Mouse (Mus musculus): ENCODE data around the gene Gsn. TPM values are rescaled to one million over a fixed set of nuclear protein-coding genes. Genes with fewer than 3 reads are reported as not detected.

Gsn gene
- total RNA-seq, 1 experiment = 165 TPM

DNA sequence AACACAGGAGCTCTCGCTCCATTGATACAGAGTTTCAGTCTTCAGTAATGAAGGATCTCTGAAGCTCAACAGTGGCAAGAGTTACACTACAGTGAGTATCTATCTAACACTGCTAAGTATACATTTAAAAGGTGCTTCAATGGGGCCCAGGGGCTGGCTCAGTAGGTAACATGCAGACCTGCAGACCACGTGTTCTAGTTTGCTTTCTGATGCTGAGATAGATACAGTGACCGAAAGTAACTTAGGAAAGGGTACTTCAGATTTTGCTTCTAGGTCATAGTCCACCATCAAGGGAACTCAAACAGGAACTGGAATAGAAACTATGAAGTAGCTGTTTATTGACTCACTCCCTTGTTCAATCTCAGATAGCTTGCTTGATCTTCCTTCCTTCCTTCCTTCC, 44.5 kb upstream of the Gsn start:
- Histone ChIP-seq H3K27ac (ENCODE audit: insufficient read depth, low read depth, low read length, poor library complexity, severe bottlenecking) (no peak overlapping the region), H3K4me1 (ENCODE audit: control insufficient read depth in 2 of 2, insufficient read depth in 2 of 2, low read length in 2 of 2, poor library complexity in 1 of 2) (no peaks in the 10 kb centered on the region), H3K36me3 (ENCODE audit: control insufficient read depth, insufficient read depth, low read length, poor library complexity, severe bottlenecking) (no peaks in the 10 kb centered on the region), H3K4me3 (ENCODE audit: insufficient read depth in 1 of 2, low read depth in 1 of 2, low read length in 2 of 2, poor library complexity in 1 of 2, severe bottlenecking in 1 of 2) (no peak overlapping the region), H3K9me3 (ENCODE audit: control insufficient read depth, insufficient read depth, low read depth, low read length) (no peaks in the 10 kb centered on the region), H3K9ac (ENCODE audit: insufficient read depth, low read depth, low read length, poor library complexity, severe bottlenecking) (no peak overlapping the region)
- no peak for DNase-seq (ENCODE audit: low read depth, low spot score)
- in situ Hi-C loops (cut with MboI; ENCODE audit: low sequenced_read_pairs in 2 of 2, unreplicated experiment in 2 of 2) = no loop called here
- no peak for TF ChIP-seq MAFK (IDR thresholded peaks at IDR 0.05; ENCODE audit: insufficient read depth, low read depth, low read length)

DNA sequence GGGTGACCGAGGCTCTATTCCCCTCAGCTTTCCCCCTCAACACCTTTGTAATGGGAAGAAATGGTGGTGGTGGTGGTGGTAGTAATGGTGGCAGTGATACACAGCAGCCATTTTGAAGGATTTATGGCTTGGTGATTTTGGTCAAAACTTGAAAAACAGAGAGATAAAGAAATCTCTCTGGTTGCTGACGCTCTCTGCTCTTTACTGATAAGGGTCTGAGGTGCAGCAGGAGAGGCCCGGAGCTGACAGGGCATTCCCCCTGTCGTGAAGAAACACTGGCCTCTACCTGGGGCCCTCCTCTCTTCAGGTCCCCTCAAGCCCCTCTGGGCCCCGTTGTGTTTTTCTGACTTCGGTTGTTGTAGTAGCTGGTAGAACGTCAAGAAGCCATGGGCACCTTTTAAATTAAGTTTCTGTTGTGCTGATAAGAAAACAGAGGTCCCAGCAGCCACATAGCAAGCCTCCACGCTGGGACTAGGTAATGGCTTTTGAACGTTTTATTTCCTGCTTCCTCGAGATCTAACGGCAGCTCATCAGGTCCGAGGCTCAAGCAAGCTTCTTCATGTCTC, 42.8 kb upstream of the Gsn start:
- H3K27ac ChIP-seq (ENCODE audit: insufficient read depth, low read depth, low read length, poor library complexity, severe bottlenecking) = no peak overlapping the region
- no peak for TF ChIP-seq CHD2 (IDR thresholded peaks at IDR 0.05; ENCODE audit: low read depth, low read length)
- no peak for TF ChIP-seq MAFK (IDR thresholded peaks at IDR 0.05; ENCODE audit: insufficient read depth, low read depth, low read length)
- no peak for TF ChIP-seq ZNF384 (IDR thresholded peaks at IDR 0.05; ENCODE audit: low read depth, low read length)
- no peak for TF ChIP-seq HCFC1 (IDR thresholded peaks at IDR 0.05; ENCODE audit: borderline replicate concordance, insufficient read depth, low read length)
- TF ChIP-seq ZC3H11A (IDR thresholded peaks at IDR 0.05; ENCODE audit: borderline replicate concordance, low read depth, low read length) = no peak
- H3K4me3 ChIP-seq (ENCODE audit: insufficient read depth in 1 of 2, low read depth in 1 of 2, low read length in 2 of 2, poor library complexity in 1 of 2, severe bottlenecking in 1 of 2) = no peak overlapping the region
- no peaks in the 10 kb centered on the region for H3K36me3 ChIP-seq (ENCODE audit: control insufficient read depth, insufficient read depth, low read length, poor library complexity, severe bottlenecking)
- in situ Hi-C loops (cut with MboI; ENCODE audit: low sequenced_read_pairs in 2 of 2, unreplicated experiment in 2 of 2) = no loop called here
- H3K4me1 ChIP-seq (ENCODE audit: control insufficient read depth in 2 of 2, insufficient read depth in 2 of 2, low read length in 2 of 2, poor library complexity in 1 of 2) = no peaks in the 10 kb centered on the region
- no peaks in the 10 kb centered on the region for H3K9me3 ChIP-seq (ENCODE audit: control insufficient read depth, insufficient read depth, low read depth, low read length)
- no peak overlapping the region for H3K9ac ChIP-seq (ENCODE audit: insufficient read depth, low read depth, low read length, poor library complexity, severe bottlenecking)
- DNase-seq (ENCODE audit: low read depth, low spot score) = no peak

GRCm38 (mm10) chr2:35214881-35215358, 41.3 kb upstream of the Gsn start:
- DNase-seq (ENCODE audit: low read depth, low spot score) = peak; percentile 56
- Histone ChIP-seq H3K27ac (ENCODE audit: insufficient read depth, low read depth, low read length, poor library complexity, severe bottlenecking) (no peak overlapping the region), H3K4me3 (ENCODE audit: insufficient read depth in 1 of 2, low read depth in 1 of 2, low read length in 2 of 2, poor library complexity in 1 of 2, severe bottlenecking in 1 of 2) (peak overlapping the region in 1 of 2 experiments; percentile 22; a peak in 1 of 4 replicates), H3K9ac (ENCODE audit: insufficient read depth, low read depth, low read length, poor library complexity, severe bottlenecking) (no peak overlapping the region), H3K4me1 (ENCODE audit: control insufficient read depth in 2 of 2, insufficient read depth in 2 of 2, low read length in 2 of 2, poor library complexity in 1 of 2) (0 out of 4 replicates have a peak, but pooled peaks cover 0 to 2% of the 10 kb centered on the region in 2 experiments), H3K36me3 (ENCODE audit: control insufficient read depth, insufficient read depth, low read length, poor library complexity, severe bottlenecking) (no peaks in the 10 kb centered on the region), H3K9me3 (ENCODE audit: control insufficient read depth, insufficient read depth, low read depth, low read length) (no peaks in the 10 kb centered on the region)
- no peak for TF ChIP-seq CHD2 (IDR thresholded peaks at IDR 0.05; ENCODE audit: low read depth, low read length)
- peak; percentile 83; the same call in 1 of the 2 replicates for TF ChIP-seq ZC3H11A (IDR thresholded peaks at IDR 0.05; ENCODE audit: borderline replicate concordance, low read depth, low read length)
- in situ Hi-C loops (cut with MboI; ENCODE audit: low sequenced_read_pairs in 2 of 2, unreplicated experiment in 2 of 2) = no loop called here

DNA sequence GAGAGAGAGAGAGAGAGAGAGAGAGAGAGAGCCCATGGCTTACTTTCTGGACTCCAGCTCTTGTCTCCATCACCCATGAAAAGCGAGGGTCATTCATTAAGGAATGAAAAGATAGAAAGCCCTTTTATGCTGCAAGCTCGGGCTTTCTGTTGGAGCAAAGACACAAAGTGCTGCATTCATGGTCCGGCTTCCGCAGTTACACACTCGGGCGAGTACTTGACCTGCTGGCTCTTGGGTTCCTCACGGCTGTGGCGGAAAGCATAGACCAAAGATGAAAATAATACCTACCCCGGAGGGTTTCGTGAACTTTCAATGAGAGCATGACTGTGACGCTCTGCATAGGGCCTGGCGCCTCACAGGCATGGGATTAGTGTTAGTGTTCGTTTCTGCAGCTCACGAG, 40.8 kb upstream of the Gsn start:
- Histone ChIP-seq H3K9ac (ENCODE audit: insufficient read depth, low read depth, low read length, poor library complexity, severe bottlenecking) (no peak overlapping the region), H3K4me1 (ENCODE audit: control insufficient read depth in 2 of 2, insufficient read depth in 2 of 2, low read length in 2 of 2, poor library complexity in 1 of 2) (0 out of 4 replicates have a peak, but pooled peaks cover 0 to 2% of the 10 kb centered on the region in 2 experiments), H3K36me3 (ENCODE audit: control insufficient read depth, insufficient read depth, low read length, poor library complexity, severe bottlenecking) (no peaks in the 10 kb centered on the region), H3K27ac (ENCODE audit: insufficient read depth, low read depth, low read length, poor library complexity, severe bottlenecking) (no peak overlapping the region), H3K4me3 (ENCODE audit: insufficient read depth in 1 of 2, low read depth in 1 of 2, low read length in 2 of 2, poor library complexity in 1 of 2, severe bottlenecking in 1 of 2) (no peak overlapping the region), H3K9me3 (ENCODE audit: control insufficient read depth, insufficient read depth, low read depth, low read length) (no peaks in the 10 kb centered on the region)
- no peak for DNase-seq (ENCODE audit: low read depth, low spot score)
- TF ChIP-seq ZNF384 (IDR thresholded peaks at IDR 0.05; ENCODE audit: low read depth, low read length) (no peak), HCFC1 (IDR thresholded peaks at IDR 0.05; ENCODE audit: borderline replicate concordance, insufficient read depth, low read length) (no peak), CHD2 (IDR thresholded peaks at IDR 0.05; ENCODE audit: low read depth, low read length) (no peak), MAFK (IDR thresholded peaks at IDR 0.05; ENCODE audit: insufficient read depth, low read depth, low read length) (no peak), ZC3H11A (IDR thresholded peaks at IDR 0.05; ENCODE audit: borderline replicate concordance, low read depth, low read length) (no peak)
- in situ Hi-C loops (cut with MboI; ENCODE audit: low sequenced_read_pairs in 2 of 2, unreplicated experiment in 2 of 2) = no loop called here

DNA sequence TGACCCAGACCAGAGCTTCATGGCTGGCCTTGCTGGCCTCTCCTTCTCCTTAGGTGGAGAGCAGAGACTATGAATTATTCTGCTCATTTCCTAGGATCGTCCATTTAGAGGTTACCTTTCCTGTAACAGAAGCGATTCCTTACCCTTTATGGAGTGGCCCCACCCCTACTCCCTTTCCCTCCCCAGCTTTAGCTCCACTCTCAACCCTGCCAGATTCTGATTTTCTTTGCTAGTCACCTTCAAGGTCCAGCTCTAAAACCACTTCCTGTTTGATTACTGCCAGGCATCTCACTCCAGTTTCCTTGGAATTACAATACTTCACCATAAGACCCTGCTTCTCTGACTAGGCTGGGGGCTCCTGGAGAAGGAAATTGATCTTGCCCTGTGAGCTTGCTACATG, 39.5 kb upstream of the Gsn start:
- H3K27ac ChIP-seq (ENCODE audit: insufficient read depth, low read depth, low read length, poor library complexity, severe bottlenecking) = no peak overlapping the region
- no peak overlapping the region for H3K4me3 ChIP-seq (ENCODE audit: insufficient read depth in 1 of 2, low read depth in 1 of 2, low read length in 2 of 2, poor library complexity in 1 of 2, severe bottlenecking in 1 of 2)
- DNase-seq (ENCODE audit: low read depth, low spot score) = no peak
- H3K36me3 ChIP-seq (ENCODE audit: control insufficient read depth, insufficient read depth, low read length, poor library complexity, severe bottlenecking) = no peaks in the 10 kb centered on the region
- H3K9ac ChIP-seq (ENCODE audit: insufficient read depth, low read depth, low read length, poor library complexity, severe bottlenecking) = no peak overlapping the region
- H3K9me3 ChIP-seq (ENCODE audit: control insufficient read depth, insufficient read depth, low read depth, low read length) = no peaks in the 10 kb centered on the region
- H3K4me1 ChIP-seq (ENCODE audit: control insufficient read depth in 2 of 2, insufficient read depth in 2 of 2, low read length in 2 of 2, poor library complexity in 1 of 2) = 0 out of 4 replicates have a peak, but pooled peaks cover 0 to 2% of the 10 kb centered on the region in 2 experiments
- in situ Hi-C loops (cut with MboI; ENCODE audit: low sequenced_read_pairs in 2 of 2, unreplicated experiment in 2 of 2) = no loop called here
- TF ChIP-seq MAFK (IDR thresholded peaks at IDR 0.05; ENCODE audit: insufficient read depth, low read depth, low read length) (no peak), ZNF384 (IDR thresholded peaks at IDR 0.05; ENCODE audit: low read depth, low read length) (no peak), CHD2 (IDR thresholded peaks at IDR 0.05; ENCODE audit: low read depth, low read length) (no peak), HCFC1 (IDR thresholded peaks at IDR 0.05; ENCODE audit: borderline replicate concordance, insufficient read depth, low read length) (no peak), ZC3H11A (IDR thresholded peaks at IDR 0.05; ENCODE audit: borderline replicate concordance, low read depth, low read length) (no peak)

All from ES-E14 (cell line).